Comparison of ENCODE assay signal across 20 mouse cellular contexts in the genomic region with DNA sequence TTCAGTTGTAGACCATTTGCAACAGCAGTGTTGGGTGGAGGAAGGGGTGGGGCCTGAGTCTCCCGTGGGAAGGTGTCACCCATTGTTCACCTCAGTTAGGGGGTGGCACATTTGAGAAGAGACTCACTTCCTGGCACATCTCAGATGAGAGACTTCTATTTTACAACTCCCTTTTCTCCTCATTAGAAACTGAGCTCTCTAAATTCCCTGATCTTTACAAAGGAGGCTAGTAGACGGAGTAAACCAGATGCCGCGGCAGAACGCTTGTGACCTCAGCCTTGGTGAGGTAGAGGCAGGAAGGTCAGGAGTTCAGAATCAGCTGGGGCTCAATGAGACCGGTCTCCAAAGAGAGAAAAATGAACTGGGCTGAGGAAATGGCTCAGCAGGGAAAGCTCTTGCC. TPM values are rescaled to one million over a fixed set of nuclear protein-coding genes. Genes with fewer than 3 reads are reported as not detected.
"Had no signal": no experiment of that assay in that cellular context is flagged by ENCODE, and none has a peak within 500 bp of the region (broad histone marks: within the 10 kb centered on the region; RNA-seq: fewer than 3 reads in every experiment).

No protein-coding gene starts in this region.

- H3K27me3 ChIP-seq: lung, embryonic 15.5 days; midbrain, embryonic 13.5 days; midbrain, embryonic 15.5 days; neural tube, embryonic 13.5 days; neural tube, embryonic 15.5 days had no signal

- ATAC-seq: lung, postnatal 0 days; midbrain, embryonic 13.5 days; midbrain, embryonic 15.5 days had no signal

- H3K36me3 ChIP-seq: midbrain, embryonic 15.5 days; neural tube, embryonic 15.5 days had no signal

- DNase-seq: lung, adult 2 months; lung, postnatal 14 days; lung, postnatal 36 days; retina, postnatal 1 day; right cerebral cortex, adult 18-20 months; right cerebral cortex, postnatal 25 days; right cerebral cortex, postnatal 4 days; spleen, adult 18-20 months; thymus, adult 18-20 months; thymus, postnatal 14 days had no signal

- H3K27ac ChIP-seq: lung, embryonic 15.5 days; macrophage; midbrain, embryonic 13.5 days; midbrain, embryonic 15.5 days; neural tube, embryonic 13.5 days; neural tube, embryonic 15.5 days had no signal

- H3K9ac ChIP-seq: lung, embryonic 15.5 days; midbrain, embryonic 13.5 days; midbrain, embryonic 15.5 days; neural tube, embryonic 13.5 days; neural tube, embryonic 15.5 days had no signal

- H3K9me3 ChIP-seq: lung, embryonic 15.5 days; midbrain, embryonic 13.5 days; midbrain, embryonic 15.5 days; neural tube, embryonic 13.5 days; neural tube, embryonic 15.5 days had no signal

- H3K4me2 ChIP-seq: lung, embryonic 15.5 days; midbrain, embryonic 11.5 days; midbrain, embryonic 13.5 days; midbrain, embryonic 15.5 days; neural tube, embryonic 13.5 days; neural tube, embryonic 15.5 days had no signal

- H3K4me1 ChIP-seq: lung, embryonic 15.5 days; midbrain, embryonic 13.5 days; midbrain, embryonic 15.5 days; neural tube, embryonic 13.5 days; neural tube, embryonic 15.5 days had no signal

- H3K4me3 ChIP-seq: lung, embryonic 15.5 days; megakaryocyte, embryonic 14.5 days; midbrain, embryonic 13.5 days; midbrain, embryonic 15.5 days; neural tube, embryonic 13.5 days; neural tube, embryonic 15.5 days had no signal

RNA-seq across cellular contexts. Expression of gene Fbln1, which starts 41.2 kb away (rescaled TPM):
- total RNA-seq: monocyte, adult 5-6 weeks had no signal
- polyA plus RNA-seq: macrophage had no signal
